Mouse (Mus musculus): Measurements from ENCODE around the gene Snx7.

The Snx7 gene

GRCm38 (mm10) chr3:117817635-117818034 is 51.1 kb downstream of the Snx7 start:
- no peak for DNase-seq (ENCODE audit: low read depth, low spot score)

GRCm38 (mm10) chr3:117814218-117814617 is 54.5 kb downstream of the Snx7 start:
- no peak for DNase-seq (ENCODE audit: low read depth, low spot score)

DNA sequence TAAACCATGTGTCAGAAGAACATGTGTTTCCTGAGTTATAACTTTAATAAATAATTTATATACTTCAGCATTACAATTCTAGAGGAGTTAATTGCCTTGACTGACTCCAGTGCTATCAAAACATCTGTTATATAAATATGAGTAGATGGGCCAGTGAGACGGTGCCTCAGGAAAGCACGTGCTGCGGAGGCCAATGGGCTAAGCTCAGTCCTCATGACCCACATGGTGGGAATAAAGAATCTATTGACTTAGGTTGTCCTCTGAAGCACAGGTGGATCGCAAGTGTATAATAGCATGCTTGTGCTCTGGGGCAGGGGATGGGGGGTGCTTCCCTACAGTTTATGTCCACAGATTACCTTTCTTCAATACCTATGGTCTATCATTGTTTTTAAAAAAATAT is 56.6 kb downstream of the Snx7 start:
- no peak for DNase-seq (ENCODE audit: low read depth, low spot score)

- DNase-seq (ENCODE audit: low read depth, low spot score), result no peak
These were observed 63.0 kb downstream of the Snx7 start for GRCm38 (mm10) chr3:117805782-117806181.

GRCm38 (mm10) chr3:117794501-117794900 is 74.2 kb downstream of the Snx7 start:
- no peak for DNase-seq (ENCODE audit: low read depth, low spot score)

- DNase-seq (ENCODE audit: low read depth, low spot score), result no peak
These were observed 76.8 kb downstream of the Snx7 start for GRCm38 (mm10) chr3:117791951-117792350.

- DNase-seq (ENCODE audit: low read depth, low spot score), result no peak
These were observed 77.5 kb downstream of the Snx7 start for GRCm38 (mm10) chr3:117791273-117791672.

DNA sequence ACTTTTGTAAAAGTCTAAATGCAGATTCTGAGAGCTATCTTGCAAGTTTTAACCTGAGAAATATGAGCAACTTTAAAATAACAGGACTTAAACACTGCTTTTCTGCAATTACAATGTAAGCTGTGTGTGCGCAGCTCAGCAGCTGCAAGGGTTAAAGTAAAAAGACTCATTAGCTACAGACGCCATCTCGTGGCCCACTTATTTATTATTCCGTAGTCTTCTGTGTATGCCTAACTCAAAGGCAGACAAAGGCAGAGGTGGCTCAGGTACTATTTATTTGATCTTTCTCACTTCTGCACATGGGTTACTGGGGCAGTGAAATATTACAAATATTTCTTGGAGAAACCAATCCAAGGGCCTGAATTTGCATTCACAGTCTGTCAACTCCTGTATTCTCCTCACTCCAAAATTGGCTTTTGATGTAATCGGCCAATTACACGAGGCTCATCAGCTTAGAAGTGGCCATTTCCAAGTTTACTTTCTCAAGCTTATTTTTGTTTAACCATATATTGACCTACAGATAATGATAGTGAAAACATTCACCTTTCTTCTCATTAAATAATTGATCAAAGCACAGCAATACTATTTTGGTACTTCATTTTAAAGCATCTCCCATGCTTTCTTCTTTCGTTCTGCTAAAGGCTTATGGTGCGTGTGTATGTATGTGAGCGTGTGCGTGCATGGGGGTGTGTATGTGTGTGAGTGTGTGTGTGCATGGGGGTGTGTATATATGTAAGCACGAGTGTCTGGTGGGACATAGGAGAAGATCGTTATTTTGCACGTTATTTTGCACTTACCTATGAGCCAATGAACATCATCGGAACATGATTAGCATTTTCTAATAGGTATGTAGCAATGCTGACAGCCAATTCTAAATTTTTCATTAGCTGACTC is 79.7 kb downstream of the Snx7 start:
- peak; percentile 20 for DNase-seq (ENCODE audit: low read depth, low spot score)

- DNase-seq (ENCODE audit: low read depth, low spot score), result no peak
These were observed 81.5 kb downstream of the Snx7 start for GRCm38 (mm10) chr3:117787247-117787646.

DNA sequence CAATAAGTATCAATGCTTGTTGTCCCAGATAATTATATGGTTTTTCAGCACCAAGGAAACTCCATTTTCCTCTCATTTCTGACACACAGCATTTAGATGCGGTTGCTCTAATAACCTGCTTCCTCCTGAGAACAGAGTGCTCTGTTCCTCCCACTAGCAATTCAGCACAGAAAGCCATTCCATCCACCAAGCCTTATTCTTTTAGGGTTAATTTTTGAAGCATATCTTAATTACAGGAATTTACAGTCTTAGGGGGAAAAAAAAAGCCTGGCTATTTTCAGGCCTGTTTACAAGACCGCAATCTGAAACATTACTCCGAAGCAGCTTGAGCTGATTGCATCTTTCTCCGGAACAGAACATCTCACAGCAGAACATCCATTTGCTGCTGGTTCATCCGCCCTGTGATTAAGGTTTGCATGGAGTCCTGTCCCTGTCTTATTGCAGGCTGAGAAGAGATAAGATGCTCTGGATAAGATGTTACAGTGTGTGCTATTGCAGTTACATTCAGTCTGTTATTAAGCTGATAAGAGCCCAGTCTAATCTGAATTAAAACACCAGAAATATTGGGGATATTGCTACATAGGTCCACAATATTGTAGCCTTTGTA is 116.5 kb downstream of the Snx7 start:
- DNase-seq (ENCODE audit: low read depth, low spot score), result no peak

- DNase-seq (ENCODE audit: low read depth, low spot score), result no peak
These were observed 117.1 kb downstream of the Snx7 start for GRCm38 (mm10) chr3:117751665-117752064.

GRCm38 (mm10) chr3:117749256-117749655 is 119.5 kb downstream of the Snx7 start:
- DNase-seq (ENCODE audit: low read depth, low spot score), result no peak

DNA sequence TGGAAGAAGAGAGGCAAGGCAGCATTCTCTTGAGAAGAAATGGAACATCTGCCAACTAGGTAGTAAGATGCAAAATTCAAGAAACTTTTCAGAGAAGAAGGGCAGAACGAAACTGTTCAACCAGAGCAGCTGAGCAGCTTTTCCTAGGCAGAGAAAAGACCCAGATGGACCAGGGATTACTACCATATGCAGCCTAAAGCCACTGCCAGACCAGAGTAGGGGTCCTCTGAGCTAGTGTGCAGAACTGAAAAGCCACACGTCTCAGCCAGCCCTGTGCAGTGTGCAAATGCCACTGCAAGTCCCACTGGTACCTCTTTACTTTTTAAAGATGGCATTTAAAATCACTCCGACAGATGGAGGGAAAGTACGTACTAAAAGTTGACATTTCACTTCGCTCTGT is 129.0 kb downstream of the Snx7 start:
- DNase-seq (ENCODE audit: low read depth, low spot score), result no peak

DNA sequence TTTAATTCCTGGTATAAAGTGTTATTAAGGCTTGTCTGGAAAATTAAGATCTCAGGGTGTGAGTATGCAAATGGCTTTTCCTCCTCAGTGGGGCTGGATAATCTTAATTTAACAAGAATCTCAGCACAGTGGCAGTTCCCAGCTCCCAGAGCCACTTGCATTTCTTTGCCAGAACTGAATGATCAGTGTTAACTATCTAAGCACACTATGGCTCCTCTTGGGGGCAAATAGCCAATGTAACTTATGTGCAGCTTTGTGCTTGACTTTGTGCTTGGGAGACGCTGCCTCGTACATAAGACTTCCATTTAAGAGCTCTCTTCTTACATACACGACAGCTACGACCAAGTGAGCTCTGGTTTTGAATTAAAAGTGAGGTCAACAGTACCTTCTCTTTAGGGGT is 136.1 kb downstream of the Snx7 start:
- no peak for DNase-seq (ENCODE audit: low read depth, low spot score)

Measured in embryo, embryonic 11.5 days (tissue).